Mouse (Mus musculus) limb, embryonic 10.5 days (tissue): ENCODE data around the gene Bach2. TPM values are rescaled to one million over a fixed set of nuclear protein-coding genes. Genes with fewer than 3 reads are reported as not detected.

Source experiments
- DNase-seq: peaks from one replicate; pipeline ENCODE4 v3.0.0-alpha.2; 2017; ENCODE audit warnings: low spot score
- H3K27ac ChIP-seq: fragments of 300-500 bp; sonication (generic); 2 replicates; pipeline ENCODE4 v1.5.1; 2016; ENCODE audit warnings: mild to moderate bottlenecking
- H3K27me3 ChIP-seq: fragments of 300-500 bp; sonication (generic); 2 replicates; pipeline ENCODE4 v1.6.1; 2016; ENCODE audit warnings: low read depth, mild to moderate bottlenecking; ENCODE audit not compliant: poor library complexity, severe bottlenecking
- H3K36me3 ChIP-seq: fragments of 300-500 bp; sonication (generic); 2 replicates; pipeline ENCODE4 v1.6.1; 2016; ENCODE audit warnings: mild to moderate bottlenecking, moderate library complexity
- H3K4me1 ChIP-seq: fragments of 300-500 bp; sonication (generic); 2 replicates; pipeline ENCODE4 v1.6.1; 2016
- H3K4me3 ChIP-seq: fragments of 300-500 bp; sonication (generic); 2 replicates; pipeline ENCODE4 v1.5.1; 2016; ENCODE audit warnings: mild to moderate bottlenecking, moderate library complexity
- H3K9me3 ChIP-seq: fragments of 300-500 bp; sonication (generic); replicated peaks from 2 replicates; pipeline ENCODE4 v1.6.1; 2016; ENCODE audit warnings: mild to moderate bottlenecking
- WGBS: fragments of 180-500 bp; shearing (Covaris S2); methylation state at CpG from one replicate; pipeline ENCODE4 v1.1.7; 2016; 5-methylcytosine and 5-hydroxymethylcytosine counted together
- polyA plus RNA-seq: library from polyadenylated mRNA; unstranded; fragments of >200 nt; fragmentation: Nextera tagmentation; extraction: Ambion mirVana; gene quantifications from 2 replicates; pipeline ENCODE4 v1.2.1, GENCODE M21; 2016

Bach2 gene
- polyA plus RNA-seq, 1 experiment from 2014 or later = 23.0 TPM

GRCm38 (mm10) chr4:32332028-32332427 is 93.4 kb downstream of the Bach2 start:
- Histone ChIP-seq H3K27ac (no peak overlapping the region), H3K4me1 (peaks cover 24% of the 10 kb centered on the region), H3K36me3 (peaks cover 15% of the 10 kb centered on the region), H3K27me3 (no peaks in the 10 kb centered on the region), H3K9me3 (no peaks in the 10 kb centered on the region), H3K4me3 (no peak overlapping the region)
- peak; percentile 23 for DNase-seq
- WGBS = 94% methylated on average over 12 of the region's 12 CpGs

- peaks cover 34% of the 10 kb centered on the region for H3K4me1 ChIP-seq
- WGBS = 89% methylated on average over 1 of the region's 1 CpGs
- no peak overlapping the region for H3K4me3 ChIP-seq
- no peak overlapping the region for H3K27ac ChIP-seq
- H3K9me3 ChIP-seq = no peaks in the 10 kb centered on the region
- no peak for DNase-seq
- H3K36me3 ChIP-seq = peaks cover 23% of the 10 kb centered on the region
- H3K27me3 ChIP-seq = no peaks in the 10 kb centered on the region
These were observed 95.5 kb downstream of the Bach2 start for GRCm38 (mm10) chr4:32334131-32334530.

GRCm38 (mm10) chr4:32334765-32335164 is 96.2 kb downstream of the Bach2 start:
- H3K27me3 ChIP-seq = no peaks in the 10 kb centered on the region
- no peaks in the 10 kb centered on the region for H3K9me3 ChIP-seq
- WGBS = 89% methylated on average over 5 of the region's 5 CpGs
- no peak overlapping the region for H3K27ac ChIP-seq
- no peak overlapping the region for H3K4me3 ChIP-seq
- no peak for DNase-seq
- peaks cover 34% of the 10 kb centered on the region for H3K4me1 ChIP-seq
- H3K36me3 ChIP-seq = peaks cover 30% of the 10 kb centered on the region

GRCm38 (mm10) chr4:32335659-32336058 is 97.1 kb downstream of the Bach2 start:
- peak; percentile 25 for DNase-seq
- H3K4me3 ChIP-seq = no peak overlapping the region
- peaks cover 38% of the 10 kb centered on the region for H3K36me3 ChIP-seq
- H3K27ac ChIP-seq = no peak overlapping the region
- H3K9me3 ChIP-seq = no peaks in the 10 kb centered on the region
- WGBS = 88% methylated on average over 12 of the region's 12 CpGs
- no peaks in the 10 kb centered on the region for H3K27me3 ChIP-seq
- H3K4me1 ChIP-seq = peaks cover 34% of the 10 kb centered on the region

GRCm38 (mm10) chr4:32336642-32337041 is 98.0 kb downstream of the Bach2 start:
- H3K4me1 ChIP-seq = peaks cover 34% of the 10 kb centered on the region
- 72% methylated on average over 4 of the region's 4 CpGs for WGBS
- H3K36me3 ChIP-seq = peaks cover 36% of the 10 kb centered on the region

GRCm38 (mm10) chr4:32337638-32338037 is 99.0 kb downstream of the Bach2 start:
- 35% methylated on average over 11 of the region's 11 CpGs for WGBS
- Histone ChIP-seq H3K4me1 (peaks cover 34% of the 10 kb centered on the region), H3K27me3 (no peaks in the 10 kb centered on the region), H3K4me3 (no peak overlapping the region), H3K27ac (peak overlapping the region; percentile 26), H3K36me3 (peaks cover 32% of the 10 kb centered on the region), H3K9me3 (no peaks in the 10 kb centered on the region)
- DNase-seq = no peak

More at GRCm38 (mm10) chr4:32336642-32337041, 98.0 kb downstream of the Bach2 start:
- peak; percentile 32 for DNase-seq
- Histone ChIP-seq H3K4me3 (no peak overlapping the region), H3K9me3 (no peaks in the 10 kb centered on the region), H3K27me3 (no peaks in the 10 kb centered on the region), H3K27ac (no peak overlapping the region)

GRCm38 (mm10) chr4:32338451-32338850 is 99.8 kb downstream of the Bach2 start:
- H3K4me1 ChIP-seq = peaks cover 34% of the 10 kb centered on the region
- no peaks in the 10 kb centered on the region for H3K27me3 ChIP-seq
- DNase-seq = no peak
- H3K9me3 ChIP-seq = no peaks in the 10 kb centered on the region
- no peak overlapping the region for H3K4me3 ChIP-seq
- H3K36me3 ChIP-seq = peaks cover 32% of the 10 kb centered on the region
- WGBS = 88% methylated on average over 10 of the region's 10 CpGs
- H3K27ac ChIP-seq = no peak overlapping the region; the same call in 1 of the 2 replicates

- DNase-seq = no peak
- H3K9me3 ChIP-seq = no peaks in the 10 kb centered on the region
- no peaks in the 10 kb centered on the region for H3K27me3 ChIP-seq
- 85% methylated on average over 7 of the region's 7 CpGs for WGBS
- no peak overlapping the region for H3K4me3 ChIP-seq
- H3K27ac ChIP-seq = 0 out of 2 replicates have a peak overlapping the region, but pooled peaks have one; percentile 7
- peaks cover 30% of the 10 kb centered on the region for H3K4me1 ChIP-seq
- H3K36me3 ChIP-seq = peaks cover 32% of the 10 kb centered on the region
These were observed 102.2 kb downstream of the Bach2 start for GRCm38 (mm10) chr4:32340844-32341243.

GRCm38 (mm10) chr4:32342269-32342668 is 103.7 kb downstream of the Bach2 start:
- WGBS = 72% methylated on average over 7 of the region's 7 CpGs
- no peaks in the 10 kb centered on the region for H3K27me3 ChIP-seq
- H3K4me3 ChIP-seq = no peak overlapping the region
- H3K9me3 ChIP-seq = no peaks in the 10 kb centered on the region
- peaks cover 17% of the 10 kb centered on the region for H3K4me1 ChIP-seq
- no peak overlapping the region for H3K27ac ChIP-seq
- peaks cover 32% of the 10 kb centered on the region for H3K36me3 ChIP-seq
- DNase-seq = no peak

GRCm38 (mm10) chr4:32343256-32344165 is 104.9 kb downstream of the Bach2 start:
- Histone ChIP-seq H3K36me3 (peaks cover 24% of the 10 kb centered on the region), H3K4me1 (peaks cover 5% of the 10 kb centered on the region), H3K27ac (no peak overlapping the region), H3K9me3 (no peaks in the 10 kb centered on the region), H3K27me3 (no peaks in the 10 kb centered on the region), H3K4me3 (no peak overlapping the region)
- no peak for DNase-seq
- 78% methylated on average over 14 of the region's 14 CpGs for WGBS

- WGBS = 84% methylated on average over 9 of the region's 9 CpGs
- DNase-seq = no peak
- no peak overlapping the region for H3K4me3 ChIP-seq
- H3K36me3 ChIP-seq = peaks cover 22% of the 10 kb centered on the region
- no peak overlapping the region for H3K27ac ChIP-seq
- no peaks in the 10 kb centered on the region for H3K9me3 ChIP-seq
- H3K27me3 ChIP-seq = no peaks in the 10 kb centered on the region
- no peaks in the 10 kb centered on the region for H3K4me1 ChIP-seq
These were observed 105.7 kb downstream of the Bach2 start for GRCm38 (mm10) chr4:32344276-32344675.

- H3K27me3 ChIP-seq = no peaks in the 10 kb centered on the region
- WGBS = 73% methylated on average over 6 of the region's 6 CpGs
- H3K4me1 ChIP-seq = peaks cover 16% of the 10 kb centered on the region
- no peak overlapping the region for H3K27ac ChIP-seq
- H3K4me3 ChIP-seq = no peak overlapping the region
- no peak for DNase-seq
- no peaks in the 10 kb centered on the region for H3K9me3 ChIP-seq
- 0 out of 2 replicates have a peak, but pooled peaks cover 4% of the 10 kb centered on the region for H3K36me3 ChIP-seq
These were observed 108.6 kb downstream of the Bach2 start for GRCm38 (mm10) chr4:32347202-32347601.

- no peaks in the 10 kb centered on the region for H3K9me3 ChIP-seq
- WGBS = 89% methylated on average over 5 of the region's 5 CpGs
- no peak overlapping the region for H3K27ac ChIP-seq
- 0 out of 2 replicates have a peak, but pooled peaks cover 4% of the 10 kb centered on the region for H3K36me3 ChIP-seq
- DNase-seq = no peak
- H3K27me3 ChIP-seq = no peaks in the 10 kb centered on the region
- no peak overlapping the region for H3K4me3 ChIP-seq
- H3K4me1 ChIP-seq = peaks cover 21% of the 10 kb centered on the region
These were observed 109.1 kb downstream of the Bach2 start for GRCm38 (mm10) chr4:32347711-32348110.
